Mouse (Mus musculus): ENCODE results near the gene Negr1.

Negr1 gene

DNA sequence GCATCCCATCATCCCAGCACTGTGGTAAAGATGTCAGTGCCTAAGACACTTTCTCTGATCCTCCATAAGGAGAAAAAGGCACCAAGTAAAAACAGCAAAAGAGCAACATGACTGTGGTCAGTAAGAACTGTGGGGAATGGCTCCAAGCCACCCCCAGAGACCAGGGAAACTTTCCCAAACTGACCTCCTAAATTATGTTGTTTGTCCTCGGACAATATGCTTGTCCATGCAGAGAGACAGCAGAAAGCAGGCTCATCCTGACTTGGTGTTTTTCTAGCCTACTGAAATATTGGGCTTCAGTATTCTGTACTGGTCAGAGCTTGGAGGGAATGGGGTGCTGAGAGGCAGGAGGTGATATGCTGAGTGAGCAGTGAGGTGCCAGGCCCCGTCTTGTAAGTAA, 647.8 kb downstream of the Negr1 start:
- DNase-seq (ENCODE audit: low read depth, low spot score) = no peak

DNA sequence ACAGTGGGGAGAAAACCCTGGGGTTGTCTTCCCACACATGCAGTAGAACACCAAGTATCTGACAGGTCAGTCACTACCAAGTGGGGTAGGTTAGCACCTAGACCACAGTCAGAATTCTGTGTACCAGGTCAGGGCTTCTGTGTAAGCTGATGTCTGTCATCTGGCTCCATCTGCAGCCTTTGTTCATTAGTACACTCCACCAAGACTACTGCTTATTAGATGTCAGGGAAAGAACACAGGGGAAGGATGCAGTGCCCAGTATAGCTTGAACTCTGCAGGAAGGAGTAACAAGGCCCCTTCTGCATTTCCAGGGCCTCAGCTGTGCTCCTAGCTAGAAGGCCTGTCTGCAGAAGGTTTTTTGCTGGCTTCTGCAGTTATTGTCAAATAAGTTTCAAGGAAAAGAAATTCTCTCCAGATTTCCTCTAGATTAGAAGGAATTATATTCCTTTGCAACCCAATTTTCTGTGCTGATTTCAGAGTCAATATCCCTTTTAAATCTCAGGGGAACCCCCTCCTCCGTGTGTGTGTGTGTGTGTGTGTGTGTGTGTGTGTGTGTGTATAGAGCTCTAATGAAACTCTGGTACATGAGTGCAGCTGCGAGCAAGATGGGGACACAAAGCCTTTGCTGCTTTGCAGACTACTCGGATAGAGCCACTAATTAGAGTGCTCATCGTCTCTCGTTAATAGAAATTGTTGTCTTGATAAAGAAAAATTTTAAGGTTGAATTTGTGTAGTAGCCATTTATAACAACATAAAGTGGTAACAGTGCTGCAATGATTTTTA, 654.5 kb downstream of the Negr1 start:
- DNase-seq (ENCODE audit: low read depth, low spot score) = no peak

DNA sequence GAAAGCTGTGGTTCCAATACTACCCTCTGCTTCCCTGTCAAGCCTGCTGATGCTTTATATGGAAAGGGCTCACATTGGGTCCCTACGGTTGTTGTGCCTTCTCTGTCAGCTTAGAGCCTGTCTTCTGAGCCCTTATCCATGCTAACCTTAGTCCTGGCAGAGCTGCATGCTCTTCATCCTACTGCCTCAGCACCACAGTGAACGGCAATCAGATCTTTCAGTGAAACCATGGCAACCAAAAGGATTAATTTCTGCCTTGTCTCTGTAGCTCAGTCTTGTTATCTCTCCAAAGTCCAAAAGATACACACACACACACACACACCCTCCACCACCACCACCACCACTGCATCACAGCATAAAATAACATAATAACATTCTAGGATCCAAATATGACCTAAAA, 656.2 kb downstream of the Negr1 start:
- no peak for DNase-seq (ENCODE audit: low read depth, low spot score)

DNA sequence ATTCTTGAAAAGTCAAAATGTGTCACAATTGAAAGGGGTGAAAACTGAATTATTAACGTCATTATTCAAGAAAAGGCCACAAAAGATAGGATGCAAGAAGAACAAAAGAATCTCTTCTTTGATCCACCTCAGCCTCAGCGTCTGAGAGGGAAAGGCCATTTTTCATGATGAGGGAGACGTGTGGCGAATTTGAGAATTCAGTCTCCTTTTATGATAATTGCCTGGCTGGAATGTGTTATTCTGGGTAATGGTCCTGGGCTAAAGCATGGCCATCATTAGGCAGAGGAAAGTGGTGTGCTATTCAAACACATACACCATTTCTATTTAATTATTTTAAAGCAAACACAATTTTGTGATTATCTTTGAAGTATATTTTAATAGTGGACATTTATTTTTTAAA, 663.3 kb downstream of the Negr1 start:
- DNase-seq (ENCODE audit: low read depth, low spot score) = no peak

- DNase-seq (ENCODE audit: low read depth, low spot score) = peak; percentile 39
Observed at GRCm38 (mm10) chr3:157232723-157233122, 671.1 kb downstream of the Negr1 start.

DNA sequence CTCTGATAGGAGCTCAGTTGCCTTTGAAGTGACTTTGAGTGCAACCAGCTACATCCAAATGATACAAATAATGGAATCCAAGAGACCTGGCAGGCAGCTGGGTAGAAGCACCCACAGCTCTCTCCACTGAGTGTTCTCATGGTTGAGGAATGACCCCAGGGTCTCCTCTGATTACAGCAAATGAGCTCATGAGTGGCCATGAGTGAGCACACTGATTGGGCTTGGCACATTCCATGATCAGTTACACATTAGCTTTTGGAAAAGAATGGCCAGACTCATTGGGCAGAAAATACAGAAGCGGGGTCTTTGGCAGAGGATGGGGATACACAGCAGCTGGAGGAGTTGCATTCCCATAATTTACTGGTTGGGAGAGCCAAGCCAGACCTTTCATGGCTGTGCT, 678.6 kb downstream of the Negr1 start:
- DNase-seq (ENCODE audit: low read depth, low spot score) = no peak

DNA sequence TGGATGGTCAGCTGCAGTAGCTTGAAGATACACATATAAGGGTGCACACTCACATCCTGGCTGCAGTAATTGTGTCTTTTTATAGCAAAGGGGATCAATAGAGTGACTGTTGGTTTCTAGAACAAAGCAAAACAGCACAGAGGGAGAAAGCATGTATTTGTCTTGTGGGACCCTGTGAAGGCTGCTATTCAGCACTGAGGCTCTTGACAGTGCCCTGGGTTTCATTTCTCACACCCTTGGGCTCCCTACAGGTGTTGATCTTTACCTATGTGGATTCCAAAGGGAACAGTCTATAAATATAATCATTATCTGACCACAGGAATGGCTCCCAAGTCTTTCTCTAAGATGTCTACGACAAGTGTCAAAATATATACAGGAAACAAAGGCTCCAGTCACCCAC, 693.9 kb downstream of the Negr1 start:
- no peak for DNase-seq (ENCODE audit: low read depth, low spot score)

DNA sequence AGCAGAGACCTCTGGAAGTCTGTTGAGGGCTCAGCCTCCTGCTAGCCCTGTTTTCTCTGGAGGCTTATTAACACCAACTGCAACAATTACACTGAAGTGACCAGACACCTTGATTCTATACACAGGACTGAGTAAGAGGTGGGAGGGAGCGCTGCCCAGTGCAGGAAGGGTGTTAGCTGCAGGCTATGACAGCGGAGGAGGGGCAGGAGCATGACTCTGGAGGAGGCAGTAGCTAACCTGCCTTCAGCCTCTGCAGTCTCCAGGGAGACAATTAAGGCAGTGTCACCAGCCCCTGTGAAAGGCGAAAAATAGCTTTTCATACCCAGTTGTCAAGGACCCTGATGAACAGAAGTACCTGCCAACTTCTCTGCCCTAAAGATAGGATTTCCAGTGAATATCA, 694.3 kb downstream of the Negr1 start:
- no peak for DNase-seq (ENCODE audit: low read depth, low spot score)

GRCm38 (mm10) chr3:157268742-157269141, 707.1 kb downstream of the Negr1 start:
- peak; percentile 37 for DNase-seq (ENCODE audit: low read depth, low spot score)

- no peak for DNase-seq (ENCODE audit: low read depth, low spot score)
Observed at GRCm38 (mm10) chr3:157272379-157272778, 710.8 kb downstream of the Negr1 start.

- DNase-seq (ENCODE audit: low read depth, low spot score) = no peak
Observed at GRCm38 (mm10) chr3:157274143-157274542, 712.5 kb downstream of the Negr1 start.

GRCm38 (mm10) chr3:157279717-157280116, 718.1 kb downstream of the Negr1 start:
- DNase-seq (ENCODE audit: low read depth, low spot score) = no peak

- DNase-seq (ENCODE audit: low read depth, low spot score) = no peak
Observed at GRCm38 (mm10) chr3:157281259-157281658, 719.7 kb downstream of the Negr1 start.

- no peak for DNase-seq (ENCODE audit: low read depth, low spot score)
Observed at GRCm38 (mm10) chr3:157291286-157291685, 729.7 kb downstream of the Negr1 start.

GRCm38 (mm10) chr3:157297216-157297615, 735.6 kb downstream of the Negr1 start:
- DNase-seq (ENCODE audit: low read depth, low spot score) = no peak

- DNase-seq (ENCODE audit: low read depth, low spot score) = peak; percentile 16
Observed at GRCm38 (mm10) chr3:157303430-157304116, 742.0 kb downstream of the Negr1 start.

DNA sequence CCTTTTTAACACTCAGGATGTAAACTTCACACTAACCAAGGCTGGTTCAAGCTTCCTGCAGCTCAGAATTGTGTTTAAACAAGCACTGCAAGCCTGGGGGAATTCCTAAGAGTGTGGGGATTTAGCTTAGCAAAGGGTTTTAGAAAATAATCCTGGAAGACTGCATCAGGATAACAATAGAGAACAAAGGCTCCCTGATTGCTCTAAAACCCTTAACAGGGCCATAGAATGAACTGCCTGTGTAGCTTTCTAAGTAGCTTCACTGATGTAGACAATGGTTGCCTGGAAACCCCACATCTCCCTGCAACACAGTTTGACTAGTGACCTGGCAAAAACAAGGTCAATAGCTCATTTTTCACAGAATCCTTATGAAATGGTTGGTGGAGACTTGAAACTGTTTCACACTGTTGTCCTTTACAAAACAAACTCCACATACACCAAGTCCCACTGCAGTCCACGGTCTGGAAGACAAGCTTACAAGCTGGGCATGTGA, 759.5 kb downstream of the Negr1 start:
- peak; percentile 99 for DNase-seq (ENCODE audit: low read depth, low spot score)

DNA sequence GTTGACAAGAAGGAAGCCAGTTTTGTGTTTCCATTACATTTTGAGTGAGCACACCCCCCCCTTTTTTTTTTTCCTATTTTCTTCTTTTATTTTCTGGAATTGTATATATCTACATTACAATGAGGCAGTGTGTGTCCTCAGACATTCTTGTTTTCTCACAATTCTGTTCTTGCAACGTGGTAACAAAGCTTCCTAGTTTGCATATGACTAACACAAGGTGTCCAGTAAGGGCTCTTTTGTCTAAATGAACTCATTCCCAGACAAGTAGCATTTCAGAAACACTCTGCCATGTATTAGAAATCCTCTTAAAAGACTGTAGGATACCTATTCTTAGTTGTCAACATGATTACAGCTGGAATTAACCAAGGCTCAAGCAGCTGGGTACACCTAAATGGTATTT, 760.2 kb downstream of the Negr1 start:
- DNase-seq (ENCODE audit: low read depth, low spot score) = peak; percentile 94

GRCm38 (mm10) chr3:157334169-157334568, 772.6 kb downstream of the Negr1 start:
- DNase-seq (ENCODE audit: low read depth, low spot score) = no peak

DNA sequence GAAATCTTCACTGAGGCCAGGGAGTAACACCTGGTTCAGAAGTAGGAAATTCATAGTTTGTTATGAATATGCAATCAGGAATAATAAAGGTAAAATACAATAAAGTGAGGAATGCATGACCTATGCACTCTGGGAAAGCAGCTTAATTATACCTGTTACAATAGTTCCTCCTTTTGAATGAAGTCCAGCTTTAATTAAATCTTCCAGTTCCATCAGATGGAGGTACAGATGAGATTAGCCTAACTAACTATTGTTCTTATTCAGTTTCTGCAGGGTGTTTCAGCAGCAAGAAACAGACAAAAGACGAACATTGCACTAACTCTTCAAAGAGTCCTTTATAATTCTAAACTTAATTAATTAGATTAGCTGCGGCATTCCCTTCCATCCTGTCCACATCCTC, 787.9 kb downstream of the Negr1 start:
- no peak for DNase-seq (ENCODE audit: low read depth, low spot score)

DNA sequence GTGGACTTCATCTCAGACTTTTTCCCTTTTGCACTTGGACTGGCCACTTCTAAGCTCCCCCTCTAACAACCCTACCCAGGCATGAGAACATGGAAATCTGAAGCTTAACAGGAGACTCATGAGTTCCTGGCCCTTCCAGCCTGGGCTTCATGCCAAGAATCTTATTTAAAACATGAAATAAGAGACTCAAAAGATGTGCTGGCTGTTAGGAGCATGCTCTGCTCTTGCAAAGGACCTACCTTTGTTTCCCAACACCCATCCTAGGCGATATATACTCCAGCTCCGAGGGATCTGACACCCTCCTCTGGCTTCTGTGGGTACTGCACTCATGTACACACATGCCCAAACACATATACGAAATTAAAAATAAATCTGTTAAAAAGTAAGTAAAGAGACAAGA, 797.3 kb downstream of the Negr1 start:
- DNase-seq (ENCODE audit: low read depth, low spot score) = peak; percentile 48

DNA sequence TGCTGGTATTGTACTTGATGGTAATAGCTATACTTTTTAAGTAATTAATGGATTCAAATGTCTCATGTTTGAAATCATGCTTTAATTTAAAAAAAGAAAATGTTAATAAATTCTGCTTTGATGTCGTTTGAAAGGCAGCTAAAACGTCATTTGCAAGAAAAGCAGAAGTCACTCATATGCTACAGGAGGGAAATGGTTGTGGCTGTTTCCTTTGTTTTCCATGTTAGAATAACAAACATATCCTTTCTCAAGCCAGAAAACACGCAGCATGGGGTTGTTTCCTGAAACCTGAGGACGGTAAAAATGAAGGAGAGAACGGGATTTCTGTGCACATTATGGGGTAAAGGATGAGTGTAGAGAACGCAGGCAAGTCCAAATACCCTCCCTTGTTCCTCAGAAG, 798.2 kb downstream of the Negr1 start:
- peak; percentile 8 for DNase-seq (ENCODE audit: low read depth, low spot score)

All from R1 (cell line).